Mouse (Mus musculus) kidney, adult 9 months (tissue): Measurements from ENCODE around the gene Thrsp.

ENCODE experiments used
- DNase-seq: peaks from one replicate; pipeline ENCODE4 v3.0.0; 2022

Gene Thrsp

DNA sequence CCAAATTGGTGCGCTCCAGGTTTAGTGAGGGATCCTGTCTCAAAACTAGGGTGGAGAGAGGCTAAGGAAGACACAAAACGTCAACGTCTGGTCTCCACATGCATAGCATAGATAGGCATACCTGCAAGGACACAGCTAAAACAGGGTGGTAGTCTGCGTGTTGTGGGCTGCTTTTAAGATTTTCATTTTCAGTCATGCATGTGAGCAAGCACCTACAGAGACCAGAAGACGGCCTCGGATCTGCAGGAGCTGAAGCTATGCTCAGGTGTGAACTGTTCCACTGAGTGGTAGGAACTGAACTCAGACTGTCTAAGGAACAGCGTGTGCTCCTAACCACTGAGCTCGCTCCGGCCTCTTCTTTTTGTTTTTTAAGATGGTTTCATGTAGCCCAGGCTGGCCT, 42.4 kb downstream of the Thrsp start:
- DNase-seq = no peak

DNA sequence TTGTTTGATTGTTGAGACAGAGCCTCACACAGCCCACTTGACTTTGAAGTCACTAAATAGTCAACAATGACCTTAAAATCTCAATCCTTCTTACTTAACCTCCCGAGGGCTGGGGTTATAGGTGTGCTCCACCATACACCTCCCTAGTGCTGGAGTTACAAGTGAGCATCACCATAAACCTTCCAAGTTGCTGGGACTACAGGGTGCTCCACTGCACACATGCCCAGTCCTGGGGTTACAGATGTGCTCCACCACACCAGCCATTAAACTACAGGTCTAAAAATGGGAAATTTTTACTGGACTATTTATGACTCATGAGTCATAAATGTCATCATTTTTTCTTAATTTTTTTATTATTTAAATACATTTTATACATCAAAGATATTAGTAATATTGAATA, 51.6 kb downstream of the Thrsp start:
- DNase-seq = no peak
